Mouse (Mus musculus): ENCODE data around the gene Gm11037.

DNA sequence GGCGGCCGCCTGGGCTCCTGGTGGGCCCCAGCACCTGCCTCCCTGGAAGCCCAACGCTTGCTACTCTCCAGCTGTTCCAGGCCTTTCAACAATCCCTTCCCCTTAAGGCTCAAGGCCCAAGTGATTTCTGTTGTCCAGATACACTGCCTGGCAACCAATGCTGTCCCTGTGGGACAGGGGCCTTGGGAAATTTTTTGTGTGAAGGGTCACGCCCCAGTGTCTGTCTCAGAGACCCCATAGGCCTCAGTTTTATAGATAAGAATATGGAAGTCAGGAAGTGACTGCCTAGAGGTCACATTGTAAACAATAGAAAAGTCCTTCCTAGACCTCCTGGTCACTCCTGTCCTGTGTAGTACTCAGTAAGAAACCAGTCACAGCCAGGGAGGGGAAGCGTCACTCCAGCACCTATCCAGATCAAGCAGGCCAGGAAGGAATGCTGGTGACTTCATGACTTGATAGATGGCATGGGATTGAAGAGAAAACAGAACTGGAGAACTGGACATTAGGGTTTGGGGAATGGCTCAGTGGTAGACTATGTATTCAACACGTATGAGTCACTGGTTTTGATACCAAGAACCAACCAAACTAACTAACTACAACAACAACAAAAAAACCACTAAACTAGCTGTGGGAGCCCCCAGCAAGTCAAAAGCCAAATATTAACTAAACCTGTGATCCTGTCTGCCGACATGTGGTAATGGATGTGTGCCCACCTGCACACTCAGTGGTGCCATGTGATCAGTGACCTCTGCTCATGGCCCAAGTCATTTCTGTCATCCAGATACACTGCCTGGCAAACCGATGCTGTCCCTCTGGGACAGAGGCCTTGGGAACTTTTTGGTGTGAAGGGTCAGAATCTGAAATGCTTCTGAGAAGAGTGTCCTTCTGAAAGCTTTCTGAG lies 15.3 kb downstream of the Gm11037 start:
- TF ChIP-seq CTCF (IDR thresholded peaks at IDR 0.05; ENCODE audit: insufficient read depth, low read depth, low read length) (no peak), POLR2A (IDR thresholded peaks at IDR 0.05; ENCODE audit: insufficient read depth, low read depth, low read length) (no peak)

Measured in olfactory bulb, adult 2 months (tissue).